Mouse (Mus musculus) hindbrain, postnatal 0 days (tissue): Measurements from ENCODE around the gene Nav2. TPM values are rescaled to one million over a fixed set of nuclear protein-coding genes. Genes with fewer than 3 reads are reported as not detected.

Experiments used
- ATAC-seq: fragments of 200-750 bp; cut with Nextera tagmentation; 2 replicates; pipeline ENCODE4 v1.8.0; 2017; ENCODE audit warnings: mild to moderate bottlenecking, moderate TSS enrichment, moderate library complexity
- DNase-seq: peaks from one replicate; pipeline ENCODE4 v3.0.0-alpha.2; 2015; ENCODE audit warnings: low spot score
- H3K27ac ChIP-seq: fragments of 300-500 bp; sonication (generic); 2 replicates; pipeline ENCODE4 v1.5.1; 2014; ENCODE audit warnings: mild to moderate bottlenecking
- H3K27me3 ChIP-seq: fragments of 300-500 bp; sonication (generic); 2 replicates; pipeline ENCODE4 v1.6.1; 2014; ENCODE audit warnings: low read length, mixed read lengths; ENCODE audit not compliant: insufficient read depth
- H3K36me3 ChIP-seq: fragments of 300-500 bp; sonication (generic); 2 replicates; pipeline ENCODE4 v1.6.1; 2014; ENCODE audit warnings: low read length, mixed read lengths; ENCODE audit not compliant: insufficient read depth
- H3K4me1 ChIP-seq: fragments of 300-500 bp; sonication (generic); 2 replicates; pipeline ENCODE4 v1.6.1; 2014; ENCODE audit warnings: antibody characterized with exemption, low read length, mixed read lengths; ENCODE audit not compliant: insufficient read depth
- H3K4me2 ChIP-seq: fragments of 300-500 bp; sonication (generic); 2 replicates; pipeline ENCODE4 v1.6.1; 2014; ENCODE audit warnings: low read depth, mild to moderate bottlenecking, low read length, moderate library complexity, mixed read lengths
- H3K4me3 ChIP-seq: fragments of 300-500 bp; sonication (generic); 2 replicates; pipeline ENCODE4 v1.5.1; 2014; ENCODE audit warnings: low read length
- H3K9ac ChIP-seq: fragments of 300-500 bp; sonication (generic); replicated peaks from 2 replicates; pipeline ENCODE4 v1.6.1; 2014; ENCODE audit warnings: mild to moderate bottlenecking, low read length, moderate library complexity, mixed read lengths
- H3K9me3 ChIP-seq: fragments of 300-500 bp; sonication (generic); 2 replicates; pipeline ENCODE4 v1.6.1; 2016; ENCODE audit warnings: low read length, mixed read lengths
- CTCF ChIP-seq: IDR thresholded peaks from 2 replicates; pipeline ENCODE4 v1.5.1; 2016; ENCODE audit warnings: antibody characterized with exemption, control low read depth, low read depth
- WGBS: fragments of 180-500 bp; shearing (Covaris S2); extraction: QIAGEN DNeasy Blood & Tissue Kit; methylation state at CpG from one replicate; pipeline ENCODE4 v1.1.7; 2014; 5-methylcytosine and 5-hydroxymethylcytosine counted together
- polyA plus RNA-seq: library from polyadenylated mRNA; unstranded; fragments of >200 nt; fragmentation: Nextera tagmentation; extraction: Ambion mirVana; gene quantifications from 2 replicates; pipeline ENCODE4 v1.2.1, GENCODE M21; 2015
- total RNA-seq: library from RNA; depleted of rRNA; stranded (reverse); fragments of >200 nt; gene quantifications from 2 replicates; pipeline ENCODE4 v1.2.3, GENCODE M21; 2014

The Nav2 gene
- total and polyA plus RNA-seq, 2 experiments from 2014 or later, result 20.1 to 64.7 TPM

- H3K4me3 ChIP-seq, result peak overlapping the region; percentile 14
- H3K36me3 ChIP-seq, result no peaks in the 10 kb centered on the region
- under 1% methylated on average over 33 of the region's 33 CpGs for WGBS
- no peak for DNase-seq
- TF ChIP-seq CTCF, result no peak
- peak overlapping the region; percentile 49 for H3K4me2 ChIP-seq
- 0 out of 2 replicates have a peak, but pooled peaks cover 4% of the 10 kb centered on the region for H3K4me1 ChIP-seq
- H3K27ac ChIP-seq, result no peak overlapping the region
- H3K9me3 ChIP-seq, result no peaks in the 10 kb centered on the region
- peak; percentile 37; the same call in 1 of the 2 replicates for ATAC-seq
- no peak overlapping the region for H3K9ac ChIP-seq
- peaks cover 79% of the 10 kb centered on the region for H3K27me3 ChIP-seq
Observed at GRCm38 (mm10) chr7:49633375-49633956, 725.0 kb downstream of the Nav2 start.

DNA sequence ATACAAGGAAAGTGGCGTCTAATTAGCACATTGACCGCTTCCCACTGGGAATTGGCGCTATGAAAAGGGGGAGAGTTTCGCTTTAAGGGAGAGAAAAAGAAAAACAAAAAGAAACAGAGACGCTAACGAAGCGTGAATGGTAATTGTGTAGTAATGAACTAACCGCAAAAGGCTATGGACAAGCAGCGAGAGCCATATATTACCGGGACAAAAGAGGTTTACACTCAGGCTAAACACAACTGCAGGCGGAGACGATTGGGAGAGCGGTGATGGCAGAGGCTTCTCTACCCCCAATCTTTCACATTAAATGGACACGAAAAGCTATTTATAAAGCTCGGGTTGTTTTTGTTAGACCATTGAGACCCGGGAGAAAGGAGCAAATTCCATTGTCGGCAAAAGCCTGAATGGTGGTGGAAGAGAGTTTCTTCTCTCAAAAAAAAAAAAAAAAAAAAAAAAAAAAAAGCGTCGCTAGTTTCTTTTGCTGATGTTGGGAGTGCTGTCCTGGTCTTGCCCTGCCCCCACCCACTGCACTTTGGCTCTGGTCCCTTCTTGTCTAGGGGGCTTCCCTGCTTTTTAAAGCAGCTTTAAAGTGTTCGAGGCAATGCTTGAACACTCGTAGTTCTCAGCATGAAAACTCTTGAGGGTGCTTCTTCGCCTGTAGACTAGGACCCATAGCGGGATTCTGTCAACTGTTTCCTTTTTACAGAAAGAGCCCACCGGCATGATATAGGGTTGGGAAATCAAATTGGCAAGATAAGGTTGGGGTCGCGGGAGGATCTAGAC is 726.0 kb downstream of the Nav2 start:
- H3K4me3 ChIP-seq, result peak overlapping the region; percentile 14
- H3K9ac ChIP-seq, result no peak overlapping the region
- no peaks in the 10 kb centered on the region for H3K9me3 ChIP-seq
- peak overlapping the region; percentile 49 for H3K4me2 ChIP-seq
- no peak overlapping the region for H3K27ac ChIP-seq
- no peaks in the 10 kb centered on the region for H3K36me3 ChIP-seq
- TF ChIP-seq CTCF, result no peak
- WGBS, result under 1% methylated on average over 26 of the region's 26 CpGs
- peaks cover 78% of the 10 kb centered on the region for H3K27me3 ChIP-seq
- no peak for DNase-seq
- no peak for ATAC-seq
- 0 out of 2 replicates have a peak, but pooled peaks cover 4% of the 10 kb centered on the region for H3K4me1 ChIP-seq

DNA sequence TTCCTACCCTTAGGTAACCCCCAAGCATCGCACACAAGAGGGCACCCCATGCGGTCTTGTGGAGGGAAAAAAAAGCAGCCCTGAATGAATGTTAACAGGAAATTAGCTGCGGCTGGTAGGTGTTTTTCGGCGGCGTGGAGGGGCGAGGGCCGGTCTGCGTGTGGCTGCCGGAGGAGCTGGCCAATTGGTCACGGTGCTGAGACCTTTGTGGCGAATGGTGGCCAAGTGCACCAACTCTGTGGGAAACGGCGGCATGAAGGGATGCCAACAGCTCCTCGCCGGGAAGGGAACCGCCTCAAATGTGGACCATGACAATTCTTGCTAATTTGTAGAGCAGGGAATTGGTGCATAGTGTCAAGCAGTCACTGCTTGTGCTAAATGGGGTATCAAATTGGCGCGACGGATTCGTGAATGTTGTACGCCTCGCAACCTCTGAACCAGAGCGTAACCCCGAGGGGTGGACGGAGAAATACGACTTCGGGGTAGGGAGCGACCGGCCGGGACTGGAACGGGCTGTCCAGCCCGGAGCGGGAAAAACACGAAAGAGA is 726.6 kb downstream of the Nav2 start:
- peak overlapping the region; percentile 0; the same call in 1 of the 2 replicates for H3K4me3 ChIP-seq
- ATAC-seq (peak; percentile 7; the same call in 1 of the 2 replicates), DNase-seq (no peak)
- no peak overlapping the region for H3K27ac ChIP-seq
- H3K4me2 ChIP-seq, result 0 out of 2 replicates have a peak overlapping the region, but pooled peaks have one; percentile 49
- H3K27me3 ChIP-seq, result peaks cover 80% of the 10 kb centered on the region
- no peak overlapping the region for H3K9ac ChIP-seq
- WGBS, result under 1% methylated on average over 35 of the region's 35 CpGs
- no peaks in the 10 kb centered on the region for H3K9me3 ChIP-seq
- H3K4me1 ChIP-seq, result 0 out of 2 replicates have a peak, but pooled peaks cover 4% of the 10 kb centered on the region
- no peak for TF ChIP-seq CTCF
- H3K36me3 ChIP-seq, result no peaks in the 10 kb centered on the region

DNA sequence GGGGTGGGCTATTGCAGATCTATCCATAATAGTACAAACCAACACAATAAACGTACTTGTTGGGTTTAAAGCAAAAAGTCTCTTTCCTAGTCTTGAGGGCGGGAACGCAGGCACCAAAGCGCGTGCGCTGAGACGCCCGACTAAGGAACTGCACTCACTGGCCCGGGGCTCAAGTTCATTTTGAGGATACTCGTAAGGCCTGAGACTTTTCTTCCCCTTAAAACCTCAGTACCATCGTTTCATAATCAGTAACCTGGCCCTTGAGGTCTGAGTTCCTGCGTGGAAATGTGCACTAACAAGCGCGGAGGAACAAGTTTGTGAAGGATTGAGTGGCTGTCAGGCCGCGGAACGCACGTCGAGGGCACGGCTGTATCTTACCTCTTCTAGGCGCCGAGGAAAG is 727.5 kb downstream of the Nav2 start:
- no peak overlapping the region for H3K4me3 ChIP-seq

DNA sequence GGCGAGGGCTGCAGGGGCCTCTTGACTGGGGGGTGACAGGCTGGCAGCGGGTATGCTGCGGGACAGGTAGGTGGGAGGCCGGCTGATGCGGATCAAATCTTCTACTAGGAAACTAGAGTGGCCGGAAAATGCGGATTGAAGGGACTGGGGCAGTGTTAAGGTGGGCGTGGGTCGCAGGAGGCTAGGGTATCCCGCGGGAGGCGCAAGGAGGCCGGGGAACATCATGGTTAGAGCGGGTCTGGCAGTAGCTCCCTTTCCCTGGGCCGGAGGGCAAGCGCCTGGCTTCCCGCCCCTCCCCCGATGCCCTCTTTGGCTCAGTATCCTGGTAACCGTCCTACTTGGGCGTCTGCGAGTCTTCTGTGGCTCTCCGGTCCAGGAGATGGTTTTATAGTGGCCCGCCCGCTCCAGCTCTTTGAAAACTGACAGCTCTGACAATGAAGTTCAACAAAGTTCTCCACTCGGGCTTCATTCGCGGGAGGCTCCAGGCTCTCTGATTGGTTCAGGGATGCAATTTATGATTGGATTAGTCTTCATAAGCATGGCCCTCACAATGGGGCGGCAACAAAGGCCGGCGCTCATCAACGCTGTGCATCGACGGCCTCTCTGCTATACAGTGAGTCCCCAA is 728.1 kb downstream of the Nav2 start, which contains the start of gene Dbx1:
TSS of gene Dbx1 (minus strand) at position 359 of the 625 bp plus-strand sequence.
- Histone ChIP-seq H3K36me3 (no peaks in the 10 kb centered on the region), H3K9me3 (no peaks in the 10 kb centered on the region), H3K4me2 (no peak within 1 kb of the TSS), H3K4me1 (0 out of 2 replicates have a peak, but pooled peaks cover 4% of the 10 kb centered on the region), H3K27me3 (peaks cover 80% of the 10 kb centered on the region), H3K27ac (no peak within 1 kb of the TSS), H3K4me3 (no peak within 1 kb of the TSS), H3K9ac (no peak within 1 kb of the TSS)
- DNase-seq, result no peak
- ATAC-seq, result no peak
- TF ChIP-seq CTCF, result no peak
- under 1% methylated on average over 33 of the region's 33 CpGs for WGBS

More for the DNA sequence above, 727.5 kb downstream of the Nav2 start:
- 0 out of 2 replicates have a peak, but pooled peaks cover 4% of the 10 kb centered on the region for H3K4me1 ChIP-seq
- no peaks in the 10 kb centered on the region for H3K9me3 ChIP-seq
- no peak overlapping the region for H3K9ac ChIP-seq
- no peaks in the 10 kb centered on the region for H3K36me3 ChIP-seq
- no peak for TF ChIP-seq CTCF
- H3K27ac ChIP-seq, result no peak overlapping the region
- no peak for DNase-seq
- under 1% methylated on average over 22 of the region's 22 CpGs for WGBS
- H3K4me2 ChIP-seq, result no peak overlapping the region
- no peak for ATAC-seq
- peaks cover 80% of the 10 kb centered on the region for H3K27me3 ChIP-seq

DNA sequence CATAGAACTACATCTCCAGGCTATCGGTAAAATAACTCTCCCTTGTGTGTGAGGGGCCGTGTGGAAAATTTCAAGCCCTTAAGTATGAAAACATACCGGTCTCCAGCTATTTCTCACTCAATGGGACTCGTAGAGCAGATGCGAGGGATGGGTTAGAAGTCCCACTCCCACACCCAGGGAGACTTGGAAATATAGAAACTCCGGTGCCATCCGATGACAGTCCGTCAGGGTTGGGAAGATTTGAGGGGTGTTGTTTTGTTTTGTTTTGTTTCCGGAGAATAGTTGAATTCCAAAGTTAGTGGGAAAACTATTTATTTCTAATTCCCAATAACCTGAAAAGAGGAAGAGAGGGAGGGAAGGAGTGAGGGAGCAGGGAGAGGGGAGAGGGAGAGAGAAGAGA is 728.8 kb downstream of the Nav2 start:
- Histone ChIP-seq H3K9ac (no peak overlapping the region), H3K4me3 (no peak overlapping the region), H3K27me3 (peaks cover 81% of the 10 kb centered on the region), H3K27ac (no peak overlapping the region), H3K36me3 (no peaks in the 10 kb centered on the region), H3K4me1 (0 out of 2 replicates have a peak, but pooled peaks cover 4% of the 10 kb centered on the region), H3K4me2 (no peak overlapping the region), H3K9me3 (no peaks in the 10 kb centered on the region)
- WGBS, result 2% methylated on average over 9 of the region's 9 CpGs
- ATAC-seq (no peak), DNase-seq (no peak)
- no peak for TF ChIP-seq CTCF
